Mouse (Mus musculus): ENCODE data around the gene Lat2. TPM values are rescaled to one million over a fixed set of nuclear protein-coding genes. Genes with fewer than 3 reads are reported as not detected.

The Lat2 gene
- polyA plus RNA-seq, 2 experiments, result 1.7 to 1.8 TPM

- 0 out of 2 replicates have a peak, but pooled peaks have one; percentile 14 for ATAC-seq (ENCODE audit: insufficient read depth)
- no peak for DNase-seq (ENCODE audit: low read depth in 3 of 3, low spot score in 3 of 3)
- H3K36me3 ChIP-seq (replicated peaks; ENCODE audit: control insufficient read depth, insufficient read depth, low read depth), result no peaks in the 10 kb centered on the region
- H3K27me3 ChIP-seq (ENCODE audit: control insufficient read depth, insufficient read depth, low read length), result no peaks in the 10 kb centered on the region
- H3K4me2 ChIP-seq (ENCODE audit: low read depth), result no peak overlapping the region
- TF ChIP-seq CTCF (IDR thresholded peaks at IDR 0.05; ENCODE audit: low read depth) (no peak), EP300 (IDR thresholded peaks at IDR 0.05; ENCODE audit: low read depth) (no peak)
- H3K9ac ChIP-seq (replicated peaks), result no peak overlapping the region
- no peaks in the 10 kb centered on the region for H3K9me3 ChIP-seq (ENCODE audit: control insufficient read depth, low read length)
- 48% methylated on average over 2 of the region's 2 CpGs for WGBS (ENCODE audit: insufficient replicate concordance)
- peaks cover 0 to 3% of the 10 kb centered on the region in 2 experiments; a peak in 2 of 4 replicates for H3K4me1 ChIP-seq (replicated peaks; ENCODE audit: control insufficient read depth in 2 of 2, insufficient read depth in 2 of 2, low read length in 1 of 2)
- H3K4me3 ChIP-seq (ENCODE audit: insufficient read depth in 1 of 2, low read depth in 2 of 2, low read length in 2 of 2), result no peak overlapping the region
- no peak overlapping the region for H3K27ac ChIP-seq
Observed at GRCm38 (mm10) chr5:134647394-134647793, 32.6 kb upstream of the Lat2 start.

GRCm38 (mm10) chr5:134646461-134646860 is 31.6 kb upstream of the Lat2 start:
- no peak overlapping the region for H3K27ac ChIP-seq
- H3K4me1 ChIP-seq (replicated peaks; ENCODE audit: control insufficient read depth in 2 of 2, insufficient read depth in 2 of 2, low read length in 1 of 2), result peaks cover 0 to 3% of the 10 kb centered on the region in 2 experiments; a peak in 2 of 4 replicates
- H3K4me3 ChIP-seq (ENCODE audit: insufficient read depth in 1 of 2, low read depth in 2 of 2, low read length in 2 of 2), result no peak overlapping the region
- no peaks in the 10 kb centered on the region for H3K27me3 ChIP-seq (ENCODE audit: control insufficient read depth, insufficient read depth, low read length)
- ATAC-seq (ENCODE audit: insufficient read depth) (no peak), DNase-seq (ENCODE audit: low read depth in 3 of 3, low spot score in 3 of 3) (no peak)
- 52% methylated on average over 4 of the region's 4 CpGs for WGBS (ENCODE audit: insufficient replicate concordance)
- H3K9me3 ChIP-seq (ENCODE audit: control insufficient read depth, low read length), result no peaks in the 10 kb centered on the region
- no peak overlapping the region for H3K9ac ChIP-seq (replicated peaks)
- H3K36me3 ChIP-seq (replicated peaks; ENCODE audit: control insufficient read depth, insufficient read depth, low read depth), result no peaks in the 10 kb centered on the region
- H3K4me2 ChIP-seq (ENCODE audit: low read depth), result no peak overlapping the region
- TF ChIP-seq EP300 (IDR thresholded peaks at IDR 0.05; ENCODE audit: low read depth), result no peak
- peak; percentile 19; the same call in 1 of the 2 replicates for TF ChIP-seq CTCF (IDR thresholded peaks at IDR 0.05; ENCODE audit: low read depth)

GRCm38 (mm10) chr5:134644643-134645118 is 29.9 kb upstream of the Lat2 start:
- Histone ChIP-seq H3K4me2 (ENCODE audit: low read depth) (no peak overlapping the region), H3K36me3 (replicated peaks; ENCODE audit: control insufficient read depth, insufficient read depth, low read depth) (no peaks in the 10 kb centered on the region), H3K27ac (no peak overlapping the region), H3K9me3 (ENCODE audit: control insufficient read depth, low read length) (no peaks in the 10 kb centered on the region), H3K9ac (replicated peaks) (no peak overlapping the region), H3K4me3 (ENCODE audit: insufficient read depth in 1 of 2, low read depth in 2 of 2, low read length in 2 of 2) (no peak overlapping the region), H3K4me1 (replicated peaks; ENCODE audit: control insufficient read depth in 2 of 2, insufficient read depth in 2 of 2, low read length in 1 of 2) (peaks cover 3 to 6% of the 10 kb centered on the region in 2 experiments; a peak in 3 of 4 replicates), H3K27me3 (ENCODE audit: control insufficient read depth, insufficient read depth, low read length) (no peaks in the 10 kb centered on the region)
- no peak for DNase-seq (ENCODE audit: low read depth in 3 of 3, low spot score in 3 of 3)
- WGBS (ENCODE audit: insufficient replicate concordance), result 38% methylated on average over 8 of the region's 8 CpGs
- ATAC-seq (ENCODE audit: insufficient read depth), result no peak
- TF ChIP-seq EP300 (IDR thresholded peaks at IDR 0.05; ENCODE audit: low read depth), result no peak
- TF ChIP-seq CTCF (IDR thresholded peaks at IDR 0.05; ENCODE audit: low read depth), result no peak

- Histone ChIP-seq H3K4me1 (replicated peaks; ENCODE audit: control insufficient read depth in 2 of 2, insufficient read depth in 2 of 2, low read length in 1 of 2) (peaks cover 5 to 7% of the 10 kb centered on the region in 2 experiments; a peak in 3 of 4 replicates), H3K27ac (no peak overlapping the region), H3K9me3 (ENCODE audit: control insufficient read depth, low read length) (no peaks in the 10 kb centered on the region), H3K36me3 (replicated peaks; ENCODE audit: control insufficient read depth, insufficient read depth, low read depth) (no peaks in the 10 kb centered on the region), H3K4me3 (ENCODE audit: insufficient read depth in 1 of 2, low read depth in 2 of 2, low read length in 2 of 2) (no peak overlapping the region), H3K4me2 (ENCODE audit: low read depth) (no peak overlapping the region), H3K9ac (replicated peaks) (no peak overlapping the region), H3K27me3 (ENCODE audit: control insufficient read depth, insufficient read depth, low read length) (no peaks in the 10 kb centered on the region)
- ATAC-seq (ENCODE audit: insufficient read depth), result no peak
- TF ChIP-seq CTCF (IDR thresholded peaks at IDR 0.05; ENCODE audit: low read depth), result 0 out of 2 replicates have a peak, but pooled peaks have one; percentile 13
- TF ChIP-seq EP300 (IDR thresholded peaks at IDR 0.05; ENCODE audit: low read depth), result no peak
- 48% methylated on average over 1 of the region's 1 CpGs for WGBS (ENCODE audit: insufficient replicate concordance)
- DNase-seq (ENCODE audit: low read depth in 3 of 3, low spot score in 3 of 3), result no peak
Observed at GRCm38 (mm10) chr5:134644121-134644520, 29.3 kb upstream of the Lat2 start.

- Histone ChIP-seq H3K4me3 (ENCODE audit: insufficient read depth in 1 of 2, low read depth in 2 of 2, low read length in 2 of 2) (no peak overlapping the region), H3K4me1 (replicated peaks; ENCODE audit: control insufficient read depth in 2 of 2, insufficient read depth in 2 of 2, low read length in 1 of 2) (peaks cover 12 to 13% of the 10 kb centered on the region in 2 experiments), H3K4me2 (ENCODE audit: low read depth) (no peak overlapping the region), H3K9ac (replicated peaks) (no peak overlapping the region), H3K9me3 (ENCODE audit: control insufficient read depth, low read length) (no peaks in the 10 kb centered on the region), H3K27ac (no peak overlapping the region), H3K27me3 (ENCODE audit: control insufficient read depth, insufficient read depth, low read length) (no peaks in the 10 kb centered on the region), H3K36me3 (replicated peaks; ENCODE audit: control insufficient read depth, insufficient read depth, low read depth) (peaks cover 8% of the 10 kb centered on the region)
- TF ChIP-seq CTCF (IDR thresholded peaks at IDR 0.05; ENCODE audit: low read depth) (no peak), EP300 (IDR thresholded peaks at IDR 0.05; ENCODE audit: low read depth) (no peak)
- 75% methylated on average over 3 of the region's 3 CpGs for WGBS (ENCODE audit: insufficient replicate concordance)
- ATAC-seq (ENCODE audit: insufficient read depth) (no peak), DNase-seq (ENCODE audit: low read depth in 3 of 3, low spot score in 3 of 3) (no peak)
Observed at GRCm38 (mm10) chr5:134640371-134640770, 25.5 kb upstream of the Lat2 start.
